Mouse (Mus musculus) frontal cortex, adult 2 months (tissue): ENCODE measurements at regions not wholly inside any gene's neighbourhood (a gene's known extent, or its start where the extent isn't known, plus 50 kb on each side); places are given as distances from the start of the nearest gene placed in this dataset.

ENCODE experiments used
- DNase-seq, 2 experiments: peaks; one replicate each; pipeline ENCODE4 v3.0.0; 2022; ENCODE audit warnings: low spot score in 1 of 2; ENCODE audit errors: extremely low spot score in 1 of 2

- peak in 1 of 2 experiments; percentile 46 for DNase-seq
Measured at GRCm38 (mm10) chr5:9954652-9955051, 229.7 kb upstream of the Grm3 start.

GRCm38 (mm10) chr5:9938746-9939145, 213.8 kb upstream of the Grm3 start:
- DNase-seq = no peak

- DNase-seq = peak; percentile 5 to 26
Measured at GRCm38 (mm10) chr5:9912936-9913335, 188.0 kb upstream of the Grm3 start.

GRCm38 (mm10) chr5:9911783-9912182, 186.8 kb upstream of the Grm3 start:
- peak; percentile 24 to 66 for DNase-seq

- DNase-seq = no peak
Measured at GRCm38 (mm10) chr5:9911089-9911473, 186.1 kb upstream of the Grm3 start.

GRCm38 (mm10) chr5:9910452-9911088, 185.6 kb upstream of the Grm3 start:
- DNase-seq = no peak

GRCm38 (mm10) chr5:9895297-9895696, 170.3 kb upstream of the Grm3 start:
- no peak for DNase-seq

- no peak for DNase-seq
Measured at GRCm38 (mm10) chr5:9878063-9878462, 153.1 kb upstream of the Grm3 start.

- DNase-seq = peak; percentile 1 to 28
Measured at GRCm38 (mm10) chr5:9869091-9869490, 144.1 kb upstream of the Grm3 start.

- peak in 1 of 2 experiments; percentile 12 for DNase-seq
Measured at GRCm38 (mm10) chr5:9829750-9830149, 104.8 kb upstream of the Grm3 start.

- no peak for DNase-seq
Measured at GRCm38 (mm10) chr5:9801707-9802106, 76.7 kb upstream of the Grm3 start.

GRCm38 (mm10) chr5:9781107-9781506, 56.1 kb upstream of the Grm3 start:
- DNase-seq = no peak
